Mouse (Mus musculus) heart, embryonic 11.5 days (tissue): ENCODE data around the gene D11Wsu47e. TPM values are rescaled to one million over a fixed set of nuclear protein-coding genes. Genes with fewer than 3 reads are reported as not detected.
A peak's percentile ranks its signal among the peaks of the same experiment; 100 is the strongest.

ENCODE experiments used
- ATAC-seq: fragments of 200-750 bp; cut with Nextera tagmentation; replicated peaks from 2 replicates; pipeline ENCODE4 v1.8.0; 2017; ENCODE audit warnings: moderate library complexity; ENCODE audit not compliant: insufficient number of reproducible peaks, low FRiP score, low TSS enrichment
- H3K27ac ChIP-seq: fragments of 300-500 bp; sonication (generic); 2 replicates; pipeline ENCODE4 v1.5.1; 2014; ENCODE audit warnings: mild to moderate bottlenecking, low read depth, low read length
- H3K27me3 ChIP-seq: fragments of 300-500 bp; sonication (generic); 2 replicates; pipeline ENCODE4 v1.6.1; 2014; ENCODE audit warnings: mild to moderate bottlenecking, low read length, mixed read lengths; ENCODE audit not compliant: control insufficient read depth, insufficient read depth
- H3K36me3 ChIP-seq: fragments of 300-500 bp; sonication (generic); 2 replicates; pipeline ENCODE4 v1.6.1; 2014; ENCODE audit warnings: mild to moderate bottlenecking, low read length, moderate library complexity, mixed read lengths; ENCODE audit not compliant: control insufficient read depth, insufficient read depth
- H3K4me1 ChIP-seq: fragments of 300-500 bp; sonication (generic); 2 replicates; pipeline ENCODE4 v1.6.1; 2014; ENCODE audit warnings: low read length; ENCODE audit not compliant: control insufficient read depth, insufficient read depth
- H3K4me2 ChIP-seq: fragments of 300-500 bp; sonication (generic); 2 replicates; pipeline ENCODE4 v1.6.1; 2014; ENCODE audit warnings: mild to moderate bottlenecking, moderate library complexity
- H3K4me3 ChIP-seq: fragments of 300-500 bp; sonication (generic); 2 replicates; pipeline ENCODE4 v1.5.1; 2014; ENCODE audit warnings: low read depth, low read length
- H3K9ac ChIP-seq: fragments of 300-500 bp; sonication (generic); 2 replicates; pipeline ENCODE4 v1.6.1; 2014; ENCODE audit warnings: mild to moderate bottlenecking, low read depth, low read length, moderate library complexity
- H3K9me3 ChIP-seq: fragments of 300-500 bp; sonication (generic); replicated peaks from 2 replicates; pipeline ENCODE4 v1.6.1; 2016; ENCODE audit warnings: low read length; ENCODE audit not compliant: control insufficient read depth
- WGBS: fragments of 180-500 bp; shearing (Covaris S2); extraction: QIAGEN DNeasy Blood & Tissue Kit; methylation state at CpG from one replicate; pipeline ENCODE4 v1.1.7; 2014; ENCODE audit not compliant: insufficient replicate concordance; 5-methylcytosine and 5-hydroxymethylcytosine counted together
- polyA plus RNA-seq: library from polyadenylated mRNA; unstranded; fragments of >200 nt; fragmentation: Nextera tagmentation; extraction: Ambion mirVana; gene quantifications from 2 replicates; pipeline ENCODE4 v1.2.1, GENCODE M21; 2014

The D11Wsu47e gene
- polyA plus RNA-seq, 1 experiment from 2014 or later = 18.1 TPM

- Histone ChIP-seq H3K27me3 (no peaks in the 10 kb centered on the region), H3K9me3 (no peaks in the 10 kb centered on the region), H3K4me2 (no peak overlapping the region), H3K36me3 (peaks cover 19% of the 10 kb centered on the region), H3K4me3 (no peak overlapping the region), H3K4me1 (peaks cover 21% of the 10 kb centered on the region), H3K9ac (no peak overlapping the region), H3K27ac (no peak overlapping the region)
- ATAC-seq = no peak
- 87% methylated on average over 21 of the region's 21 CpGs for WGBS
These were observed 45.0 kb downstream of the D11Wsu47e start for GRCm38 (mm10) chr11:113729239-113729638.

GRCm38 (mm10) chr11:113729917-113730316, 45.7 kb downstream of the D11Wsu47e start:
- WGBS = 53% methylated on average over 8 of the region's 8 CpGs
- Histone ChIP-seq H3K27ac (no peak overlapping the region), H3K27me3 (no peaks in the 10 kb centered on the region), H3K36me3 (peaks cover 19% of the 10 kb centered on the region), H3K9ac (no peak overlapping the region), H3K9me3 (no peaks in the 10 kb centered on the region), H3K4me3 (no peak overlapping the region), H3K4me1 (peaks cover 25% of the 10 kb centered on the region), H3K4me2 (no peak overlapping the region)
- no peak for ATAC-seq

GRCm38 (mm10) chr11:113730879-113731278, 46.7 kb downstream of the D11Wsu47e start:
- Histone ChIP-seq H3K4me1 (peaks cover 30% of the 10 kb centered on the region), H3K4me2 (no peak overlapping the region), H3K27ac (no peak overlapping the region), H3K9me3 (no peaks in the 10 kb centered on the region), H3K4me3 (no peak overlapping the region), H3K36me3 (peaks cover 19% of the 10 kb centered on the region), H3K9ac (no peak overlapping the region), H3K27me3 (no peaks in the 10 kb centered on the region)
- ATAC-seq = no peak
- 58% methylated on average over 3 of the region's 3 CpGs for WGBS

GRCm38 (mm10) chr11:113731945-113732612, 47.9 kb downstream of the D11Wsu47e start:
- Histone ChIP-seq H3K27ac (no peak overlapping the region), H3K9ac (no peak overlapping the region), H3K9me3 (no peaks in the 10 kb centered on the region), H3K36me3 (peaks cover 13% of the 10 kb centered on the region), H3K27me3 (no peaks in the 10 kb centered on the region), H3K4me3 (no peak overlapping the region), H3K4me1 (peaks cover 35% of the 10 kb centered on the region), H3K4me2 (no peak overlapping the region)
- ATAC-seq = no peak
- 91% methylated on average over 10 of the region's 10 CpGs for WGBS

- H3K9ac ChIP-seq = no peak overlapping the region
- ATAC-seq = peak; percentile 28; the same call in 1 of the 2 replicates
- peaks cover 46% of the 10 kb centered on the region for H3K4me1 ChIP-seq
- H3K27me3 ChIP-seq = no peaks in the 10 kb centered on the region
- no peak overlapping the region for H3K4me2 ChIP-seq
- H3K27ac ChIP-seq = peak overlapping the region; percentile 54; the same call in 1 of the 2 replicates
- WGBS = 53% methylated on average over 6 of the region's 6 CpGs
- H3K4me3 ChIP-seq = no peak overlapping the region
- H3K9me3 ChIP-seq = no peaks in the 10 kb centered on the region
- H3K36me3 ChIP-seq = peaks cover 2% of the 10 kb centered on the region
These were observed 49.6 kb downstream of the D11Wsu47e start for GRCm38 (mm10) chr11:113733631-113734364.

GRCm38 (mm10) chr11:113735151-113735550, 50.9 kb downstream of the D11Wsu47e start:
- Histone ChIP-seq H3K4me2 (no peak overlapping the region), H3K27me3 (no peaks in the 10 kb centered on the region), H3K9me3 (no peaks in the 10 kb centered on the region), H3K4me3 (no peak overlapping the region), H3K9ac (no peak overlapping the region), H3K4me1 (peaks cover 53% of the 10 kb centered on the region), H3K36me3 (no peaks in the 10 kb centered on the region), H3K27ac (no peak overlapping the region)
- 65% methylated on average over 6 of the region's 6 CpGs for WGBS
- no peak for ATAC-seq

GRCm38 (mm10) chr11:113736848-113737552, 52.8 kb downstream of the D11Wsu47e start:
- ATAC-seq = no peak
- Histone ChIP-seq H3K27ac (no peak overlapping the region), H3K4me3 (no peak overlapping the region), H3K36me3 (no peaks in the 10 kb centered on the region), H3K27me3 (no peaks in the 10 kb centered on the region), H3K9me3 (no peaks in the 10 kb centered on the region), H3K4me1 (peaks cover 52% of the 10 kb centered on the region), H3K4me2 (no peak overlapping the region), H3K9ac (no peak overlapping the region)
- WGBS = 71% methylated on average over 11 of the region's 11 CpGs

GRCm38 (mm10) chr11:113737553-113737854, 53.3 kb downstream of the D11Wsu47e start:
- peaks cover 52% of the 10 kb centered on the region for H3K4me1 ChIP-seq
- no peak overlapping the region for H3K9ac ChIP-seq
- H3K36me3 ChIP-seq = no peaks in the 10 kb centered on the region
- no peak overlapping the region for H3K27ac ChIP-seq
- H3K27me3 ChIP-seq = no peaks in the 10 kb centered on the region
- H3K4me3 ChIP-seq = no peak overlapping the region
- WGBS = 72% methylated on average over 3 of the region's 3 CpGs
- H3K9me3 ChIP-seq = no peaks in the 10 kb centered on the region
- H3K4me2 ChIP-seq = no peak overlapping the region
- no peak for ATAC-seq
